Mouse (Mus musculus) MEL (cell line): Measurements from ENCODE around the gene Pcdh9. TPM values are rescaled to one million over a fixed set of nuclear protein-coding genes. Genes with fewer than 3 reads are reported as not detected.

Experiments
- DNase-seq: peaks from one replicate; pipeline ENCODE4 v3.0.0; 2011; ENCODE audit warnings: low read depth, low spot score
- H3K27ac ChIP-seq: 2 replicates; pipeline ENCODE4 v1.5.1; 2012; ENCODE audit warnings: low read depth, mild to moderate bottlenecking, control low read depth, low read length, moderate library complexity; ENCODE audit not compliant: control insufficient read depth
- H3K27me3 ChIP-seq, 2 experiments: fragments of 150-350 bp in 1 of 2; sonication (generic) in 1 of 2; 2 replicates each; pipeline ENCODE4 v1.6.1; 2012; ENCODE audit warnings: low read length in 2 of 2, mild to moderate bottlenecking in 2 of 2, improper control_type of control experiment in 1 of 2, moderate library complexity in 1 of 2; ENCODE audit not compliant: insufficient read depth in 2 of 2, control insufficient read depth in 1 of 2
- H3K36me3 ChIP-seq, 2 experiments: 2 replicates each; pipeline ENCODE4 v1.6.1; 2012 to 2014; ENCODE audit warnings: low read length in 2 of 2, improper control_type of control experiment in 1 of 2, inconsistent platforms in 1 of 2, mild to moderate bottlenecking in 1 of 2; ENCODE audit not compliant: insufficient read depth in 2 of 2, control insufficient read depth in 1 of 2
- H3K4me1 ChIP-seq, 2 experiments: fragments of 150-350 bp in 1 of 2; sonication (generic) in 1 of 2; 2 replicates each; pipeline ENCODE4 v1.6.1; 2012; ENCODE audit warnings: low read length in 2 of 2, improper control_type of control experiment in 1 of 2, mild to moderate bottlenecking in 1 of 2; ENCODE audit not compliant: insufficient read depth in 2 of 2, control insufficient read depth in 1 of 2
- H3K4me3 ChIP-seq, 2 experiments: fragments of 150-350 bp in 1 of 2; sonication (generic) in 1 of 2; 2 replicates each; pipeline ENCODE4 v1.5.1; 2012; ENCODE audit warnings: low read depth in 2 of 2, low read length in 2 of 2, mild to moderate bottlenecking in 2 of 2, moderate library complexity in 2 of 2, control low read depth in 1 of 2, improper control_type of control experiment in 1 of 2; ENCODE audit not compliant: control insufficient read depth in 1 of 2, insufficient read depth in 1 of 2
- H3K79me2 ChIP-seq: 2 replicates; pipeline ENCODE4 v1.6.1; 2012; ENCODE audit warnings: mild to moderate bottlenecking, low read length, moderate library complexity; ENCODE audit not compliant: control insufficient read depth, poor library complexity, insufficient read depth
- H3K9ac ChIP-seq: 2 replicates; pipeline ENCODE4 v1.6.1; 2012; ENCODE audit warnings: low read depth, mild to moderate bottlenecking, control low read depth, low read length, moderate library complexity; ENCODE audit not compliant: control insufficient read depth, poor library complexity, severe bottlenecking
- H3K9me3 ChIP-seq: fragments of 150-350 bp; sonication (generic); replicated peaks from 2 replicates; pipeline ENCODE4 v1.6.1; 2012; ENCODE audit warnings: mild to moderate bottlenecking, low read length, improper control_type of control experiment, moderate library complexity; ENCODE audit not compliant: insufficient read depth
- CHD1 ChIP-seq: IDR thresholded peaks from 2 replicates; pipeline ENCODE4 v1.6.1; 2012; ENCODE audit warnings: low read depth, mild to moderate bottlenecking, inconsistent platforms, low read length, improper control_type of control experiment
- ETS1 ChIP-seq: IDR thresholded peaks from 2 replicates; pipeline ENCODE4 v1.6.1; 2012; ENCODE audit warnings: low read depth, mild to moderate bottlenecking, inconsistent platforms, low read length, improper control_type of control experiment, moderate library complexity
- GABPA ChIP-seq: IDR thresholded peaks from 2 replicates; pipeline ENCODE4 v1.6.1; 2012; ENCODE audit warnings: low read depth, mild to moderate bottlenecking, inconsistent platforms, low read length, improper control_type of control experiment, moderate library complexity
- HCFC1 ChIP-seq: IDR thresholded peaks from 2 replicates; pipeline ENCODE4 v1.6.1; 2012; ENCODE audit warnings: low read depth, mild to moderate bottlenecking, inconsistent platforms, low read length, improper control_type of control experiment, moderate library complexity
- JUND ChIP-seq: IDR thresholded peaks from 2 replicates; pipeline ENCODE4 v1.6.1; 2011; ENCODE audit warnings: low read depth, mild to moderate bottlenecking, improper control_type of control experiment, low read length
- KAT2A ChIP-seq: conservative IDR thresholded peaks from 2 replicates; pipeline ENCODE4 v1.6.1; 2012; ENCODE audit warnings: low read depth, low read length, improper control_type of control experiment, inconsistent platforms
- MAFK ChIP-seq: IDR thresholded peaks from 2 replicates; pipeline ENCODE4 v1.6.1; 2011; ENCODE audit warnings: low read depth, mild to moderate bottlenecking, low read length, improper control_type of control experiment, borderline replicate concordance
- MXI1 ChIP-seq: IDR thresholded peaks from 2 replicates; pipeline ENCODE4 v1.6.1; 2011; ENCODE audit warnings: mild to moderate bottlenecking, low read depth, low read length, improper control_type of control experiment
- MYC ChIP-seq: IDR thresholded peaks from 2 replicates; pipeline ENCODE4 v1.6.1; 2011; ENCODE audit warnings: low read depth, mild to moderate bottlenecking, low read length, improper control_type of control experiment, moderate library complexity
- NELFE ChIP-seq: IDR thresholded peaks from 2 replicates; pipeline ENCODE4 v1.6.1; 2011; ENCODE audit warnings: low read depth, low read length, improper control_type of control experiment
- NRF1 ChIP-seq: IDR thresholded peaks from 2 replicates; pipeline ENCODE4 v1.6.1; 2014; ENCODE audit warnings: low read depth, mild to moderate bottlenecking, inconsistent platforms, low read length, improper control_type of control experiment, moderate library complexity; ENCODE audit not compliant: poor library complexity, insufficient read depth, severe bottlenecking
- POLR2A ChIP-seq, 2 experiments: IDR thresholded peaks; 2 replicates each; pipeline ENCODE4 v1.6.1; 2011 to 2012; ENCODE audit warnings: low read length in 2 of 2, mild to moderate bottlenecking in 2 of 2, control low read depth in 1 of 2, improper control_type of control experiment in 1 of 2, low read depth in 1 of 2, moderate library complexity in 1 of 2; ENCODE audit not compliant: control insufficient read depth in 1 of 2, insufficient read depth in 1 of 2, poor library complexity in 1 of 2
- POLR2AphosphoS2 ChIP-seq: IDR thresholded peaks from 2 replicates; pipeline ENCODE4 v1.6.1; 2011; ENCODE audit warnings: low read length, improper control_type of control experiment
- RAD21 ChIP-seq: IDR thresholded peaks from 2 replicates; pipeline ENCODE4 v1.6.1; 2011; ENCODE audit warnings: mild to moderate bottlenecking, low read depth, low read length, improper control_type of control experiment
- RCOR1 ChIP-seq: IDR thresholded peaks from 2 replicates; pipeline ENCODE4 v1.6.1; 2012; ENCODE audit warnings: low read depth, mild to moderate bottlenecking, inconsistent platforms, low read length, improper control_type of control experiment
- SIN3A ChIP-seq: IDR thresholded peaks from 2 replicates; pipeline ENCODE4 v1.6.1; 2012; ENCODE audit warnings: low read length, improper control_type of control experiment, inconsistent platforms
- SMC3 ChIP-seq: IDR thresholded peaks from 2 replicates; pipeline ENCODE4 v1.6.1; 2011; ENCODE audit warnings: low read depth, low read length, improper control_type of control experiment
- TAL1 ChIP-seq: IDR thresholded peaks from 2 replicates; pipeline ENCODE4 v1.6.1; 2012; ENCODE audit warnings: mild to moderate bottlenecking, inconsistent platforms, low read length, moderate library complexity, mixed read lengths
- TBP ChIP-seq: IDR thresholded peaks from 2 replicates; pipeline ENCODE4 v1.8.0; 2011; ENCODE audit warnings: low read depth, low read length, improper control_type of control experiment
- TCF12 ChIP-seq: IDR thresholded peaks from 2 replicates; pipeline ENCODE4 v1.6.1; 2014; ENCODE audit warnings: low read depth, mild to moderate bottlenecking, inconsistent platforms, low read length, improper control_type of control experiment, moderate library complexity
- UBTF ChIP-seq: IDR thresholded peaks from 2 replicates; pipeline ENCODE4 v1.6.1; 2012; ENCODE audit warnings: low read depth, mild to moderate bottlenecking, inconsistent platforms, low read length, improper control_type of control experiment, moderate library complexity, borderline replicate concordance; ENCODE audit not compliant: insufficient read depth
- USF1 ChIP-seq: IDR thresholded peaks from 2 replicates; pipeline ENCODE4 v1.6.1; 2014; ENCODE audit warnings: low read depth, mild to moderate bottlenecking, inconsistent platforms, low read length, improper control_type of control experiment, moderate library complexity
- ZC3H11A ChIP-seq: IDR thresholded peaks from 2 replicates; pipeline ENCODE4 v1.6.1; 2012; ENCODE audit warnings: low read depth, mild to moderate bottlenecking, inconsistent platforms, low read length, improper control_type of control experiment
- ZKSCAN1 ChIP-seq: IDR thresholded peaks from 2 replicates; pipeline ENCODE4 v1.6.1; 2012; ENCODE audit warnings: low read depth, mild to moderate bottlenecking, inconsistent platforms, low read length, improper control_type of control experiment, moderate library complexity
- ZMIZ1 ChIP-seq: IDR thresholded peaks from 2 replicates; pipeline ENCODE4 v1.6.1; 2012; ENCODE audit warnings: low read depth, mild to moderate bottlenecking, inconsistent platforms, low read length, improper control_type of control experiment, moderate library complexity
- polyA plus RNA-seq, 2 experiments: library from polyadenylated mRNA; stranded (reverse) in 1 of 2; unstranded in 1 of 2; fragments of >175 nt in 1 of 2; fragments of >200 nt in 1 of 2; gene quantifications; 2 replicates each; pipeline versions ENCODE4 v1.2.1 to v1.2.4; 2012; ENCODE audit warnings: low replicate concordance in 2 of 2, low read depth in 1 of 2; ENCODE audit not compliant: insufficient read length in 2 of 2, insufficient read depth in 1 of 2, missing spikeins in 1 of 2
- total RNA-seq: library from RNA; depleted of rRNA; stranded (reverse); fragments of 300-350 nt; gene quantifications from 2 replicates; pipeline ENCODE4 v1.2.3, GENCODE M21; 2012

Pcdh9 gene
- total and polyA plus RNA-seq, 3 experiments = not detected

- Histone ChIP-seq H3K4me1 (no peaks in the 10 kb centered on the region), H3K27ac (no peak overlapping the region), H3K4me3 (no peak overlapping the region), H3K27me3 (no peaks in the 10 kb centered on the region), H3K9ac (no peak overlapping the region), H3K9me3 (no peaks in the 10 kb centered on the region), H3K79me2 (no peaks in the 10 kb centered on the region), H3K36me3 (no peaks in the 10 kb centered on the region)
- no peak for TF ChIP-seq UBTF
- DNase-seq = no peak
Measured at GRCm38 (mm10) chr14:93182606-93183491, 707.6 kb downstream of the Pcdh9 start.

GRCm38 (mm10) chr14:93169201-93169600 is 721.3 kb downstream of the Pcdh9 start:
- Histone ChIP-seq H3K27ac (no peak overlapping the region), H3K9me3 (no peaks in the 10 kb centered on the region), H3K79me2 (no peaks in the 10 kb centered on the region), H3K27me3 (no peaks in the 10 kb centered on the region), H3K36me3 (no peaks in the 10 kb centered on the region), H3K4me3 (no peak overlapping the region), H3K9ac (no peak overlapping the region), H3K4me1 (no peaks in the 10 kb centered on the region)
- TF ChIP-seq SMC3 = no peak
- TF ChIP-seq ZC3H11A = no peak
- no peak for TF ChIP-seq RAD21
- no peak for TF ChIP-seq UBTF
- no peak for TF ChIP-seq TBP
- no peak for TF ChIP-seq GABPA
- TF ChIP-seq ETS1 = no peak
- no peak for TF ChIP-seq ZMIZ1
- no peak for TF ChIP-seq MAFK
- no peak for DNase-seq

- Histone ChIP-seq H3K27ac (no peak overlapping the region), H3K36me3 (no peaks in the 10 kb centered on the region), H3K9me3 (no peaks in the 10 kb centered on the region)
- no peak for DNase-seq
- no peak for TF ChIP-seq NRF1
- no peak for TF ChIP-seq POLR2A (IDR thresholded peaks at IDR 0.05; ENCODE audit: control insufficient read depth in 1 of 2, insufficient read depth in 1 of 2, low read depth in 1 of 2, low read length in 2 of 2, poor library complexity in 1 of 2)
- no peak for TF ChIP-seq ZKSCAN1
- no peak for TF ChIP-seq USF1
- no peak for TF ChIP-seq CHD1
- TF ChIP-seq RCOR1 = no peak
- no peak for TF ChIP-seq HCFC1
- TF ChIP-seq JUND = no peak
- no peak for TF ChIP-seq KAT2A
- no peak for TF ChIP-seq MYC
- TF ChIP-seq TAL1 = no peak
- TF ChIP-seq MXI1 = no peak
- no peak for TF ChIP-seq ETS1
- no peak for TF ChIP-seq NELFE
- no peak for TF ChIP-seq TCF12
- no peak for TF ChIP-seq POLR2AphosphoS2
- no peak for TF ChIP-seq GABPA
- TF ChIP-seq SIN3A = no peak
- TF ChIP-seq ZC3H11A = no peak
- TF ChIP-seq, all 39 proteins: peak for 0
- Histone ChIP-seq H3K9ac (no peak overlapping the region), H3K79me2 (no peaks in the 10 kb centered on the region), H3K4me3 (no peak overlapping the region), H3K27me3 (no peaks in the 10 kb centered on the region), H3K4me1 (no peaks in the 10 kb centered on the region)
Measured at GRCm38 (mm10) chr14:93168367-93168766, 722.1 kb downstream of the Pcdh9 start.
